Mouse (Mus musculus) neural tube, embryonic 15.5 days (tissue): ENCODE measurements around the gene Mrpl23. TPM values are rescaled to one million over a fixed set of nuclear protein-coding genes. Genes with fewer than 3 reads are reported as not detected.

Source experiments
- ATAC-seq: fragments of 200-750 bp; cut with Nextera tagmentation; 2 replicates; pipeline ENCODE4 v1.8.0; 2017; ENCODE audit warnings: mild to moderate bottlenecking, moderate TSS enrichment, moderate library complexity; ENCODE audit not compliant: low FRiP score
- H3K27ac ChIP-seq: fragments of 300-500 bp; sonication (generic); replicated peaks from 2 replicates; pipeline ENCODE4 v1.5.1; 2015; ENCODE audit warnings: mild to moderate bottlenecking, inconsistent platforms
- H3K27me3 ChIP-seq: fragments of 300-500 bp; sonication (generic); replicated peaks from 2 replicates; pipeline ENCODE4 v1.6.1; 2015; ENCODE audit warnings: inconsistent platforms
- H3K36me3 ChIP-seq: fragments of 300-500 bp; sonication (generic); 2 replicates; pipeline ENCODE4 v1.6.1; 2015; ENCODE audit warnings: inconsistent platforms
- H3K4me1 ChIP-seq: fragments of 300-500 bp; sonication (generic); 2 replicates; pipeline ENCODE4 v1.6.1; 2015; ENCODE audit warnings: inconsistent platforms
- H3K4me2 ChIP-seq: fragments of 300-500 bp; sonication (generic); 2 replicates; pipeline ENCODE4 v1.6.1; 2015; ENCODE audit warnings: inconsistent platforms, mild to moderate bottlenecking, moderate library complexity
- H3K4me3 ChIP-seq: fragments of 300-500 bp; sonication (generic); replicated peaks from 2 replicates; pipeline ENCODE4 v1.5.1; 2015; ENCODE audit warnings: mild to moderate bottlenecking, inconsistent platforms
- H3K9ac ChIP-seq: fragments of 300-500 bp; sonication (generic); replicated peaks from 2 replicates; pipeline ENCODE4 v1.6.1; 2015; ENCODE audit warnings: mild to moderate bottlenecking, inconsistent platforms
- H3K9me3 ChIP-seq: fragments of 300-500 bp; sonication (generic); replicated peaks from 2 replicates; pipeline ENCODE4 v1.6.1; 2016; ENCODE audit warnings: inconsistent platforms
- WGBS: fragments of 180-500 bp; shearing (Covaris S2); methylation state at CpG from one replicate; pipeline ENCODE4 v1.1.7; 2015; ENCODE audit warnings: mixed read lengths; 5-methylcytosine and 5-hydroxymethylcytosine counted together
- polyA plus RNA-seq: library from polyadenylated mRNA; unstranded; fragments of >200 nt; fragmentation: Nextera tagmentation; extraction: Ambion mirVana; gene quantifications from 2 replicates; pipeline ENCODE4 v1.2.1, GENCODE M21; 2015

Mrpl23 gene
- polyA plus RNA-seq, 1 experiment from 2014 or later, result 27.9 TPM

GRCm38 (mm10) chr7:142564955-142565643 lies 32.6 kb downstream of the Mrpl23 start:
- Histone ChIP-seq H3K9me3 (no peaks in the 10 kb centered on the region), H3K27ac (no peak overlapping the region), H3K4me1 (peaks cover 22% of the 10 kb centered on the region; the same call in 1 of the 2 replicates), H3K4me3 (no peak overlapping the region), H3K4me2 (no peak overlapping the region), H3K9ac (no peak overlapping the region), H3K36me3 (no peaks in the 10 kb centered on the region), H3K27me3 (0 out of 2 replicates have a peak, but pooled peaks cover 2% of the 10 kb centered on the region)
- WGBS, result 48% methylated on average over 11 of the region's 11 CpGs
- ATAC-seq, result no peak

DNA sequence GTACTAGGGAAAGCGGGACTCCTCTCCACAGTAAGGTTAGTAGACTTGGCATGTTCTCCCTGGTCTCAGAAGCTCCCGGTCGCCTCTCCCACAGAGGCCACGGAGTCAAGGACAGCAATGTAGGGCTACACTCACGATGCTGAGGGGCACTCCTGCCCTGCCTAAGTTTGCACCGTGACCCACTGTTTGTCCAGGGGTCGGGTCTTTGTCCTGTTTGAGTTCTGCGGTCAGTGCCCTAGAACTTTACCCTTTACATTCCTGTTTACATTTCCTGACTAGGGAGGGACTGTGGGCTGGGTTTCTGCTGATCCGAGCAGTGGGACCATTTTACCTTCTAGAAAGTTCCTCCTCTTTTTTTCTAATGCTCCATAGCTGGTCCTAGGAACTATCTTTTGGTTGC lies 34.0 kb downstream of the Mrpl23 start:
- Histone ChIP-seq H3K36me3 (no peaks in the 10 kb centered on the region), H3K4me2 (no peak overlapping the region), H3K4me3 (no peak overlapping the region), H3K27ac (no peak overlapping the region), H3K9me3 (no peaks in the 10 kb centered on the region), H3K4me1 (peaks cover 23% of the 10 kb centered on the region), H3K27me3 (0 out of 2 replicates have a peak, but pooled peaks cover 2% of the 10 kb centered on the region), H3K9ac (no peak overlapping the region)
- ATAC-seq, result no peak
- 85% methylated on average over 9 of the region's 9 CpGs for whole genome bisulfite sequencing

GRCm38 (mm10) chr7:142568985-142569384 lies 36.5 kb downstream of the Mrpl23 start:
- Histone ChIP-seq H3K4me1 (peaks cover 18% of the 10 kb centered on the region), H3K4me3 (no peak overlapping the region), H3K27me3 (no peaks in the 10 kb centered on the region), H3K27ac (no peak overlapping the region), H3K9me3 (no peaks in the 10 kb centered on the region), H3K9ac (no peak overlapping the region), H3K4me2 (no peak overlapping the region), H3K36me3 (no peaks in the 10 kb centered on the region)
- no peak for ATAC-seq
- 41% methylated on average over 8 of the region's 8 CpGs for WGBS

- no peak overlapping the region for H3K27ac ChIP-seq
- no peaks in the 10 kb centered on the region for H3K9me3 ChIP-seq
- H3K27me3 ChIP-seq, result no peaks in the 10 kb centered on the region
- H3K4me3 ChIP-seq, result no peak overlapping the region
- no peak for ATAC-seq
- no peak overlapping the region for H3K4me2 ChIP-seq
- peaks cover 18% of the 10 kb centered on the region for H3K4me1 ChIP-seq
- WGBS, result 77% methylated on average over 9 of the region's 9 CpGs
- no peaks in the 10 kb centered on the region for H3K36me3 ChIP-seq
- H3K9ac ChIP-seq, result no peak overlapping the region
Measured at GRCm38 (mm10) chr7:142570565-142570964, 38.1 kb downstream of the Mrpl23 start.

DNA sequence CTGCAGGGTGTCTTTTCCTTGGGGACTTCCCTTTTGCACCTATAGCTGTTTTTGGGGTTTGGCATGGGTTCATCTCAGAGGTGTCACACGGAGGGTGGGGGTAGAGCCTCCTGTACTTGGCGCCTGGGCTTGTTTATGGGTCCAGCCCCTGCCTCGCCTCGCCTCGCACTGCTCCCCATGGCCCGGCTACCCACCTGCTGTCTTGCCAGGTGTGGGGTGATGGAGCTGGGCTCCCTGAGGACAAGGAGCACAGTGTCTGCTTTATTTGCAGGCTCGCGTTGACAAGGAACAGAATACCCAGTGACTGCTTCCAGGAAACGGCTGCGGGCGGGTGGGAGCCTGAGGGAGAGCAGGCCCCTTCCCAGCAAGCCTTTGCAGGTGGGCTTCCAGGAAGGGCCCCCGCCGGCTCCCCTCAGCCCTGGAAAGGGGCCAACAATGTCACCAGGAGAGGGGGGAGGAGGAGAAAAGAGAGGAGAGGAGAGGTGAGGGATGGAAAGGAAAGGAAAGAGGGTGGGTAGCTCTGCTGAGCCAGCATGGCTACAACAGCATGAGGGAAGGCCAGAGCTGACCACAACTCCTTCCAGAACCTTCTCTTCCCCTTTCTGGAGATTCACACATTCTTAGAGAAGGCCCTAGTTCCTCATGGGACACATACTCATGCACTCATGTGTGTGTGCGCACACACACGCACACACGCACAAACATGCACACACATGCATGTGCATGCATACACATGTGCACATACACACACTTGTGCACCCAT lies 39.2 kb downstream of the Mrpl23 start:
- Histone ChIP-seq H3K4me2 (no peak overlapping the region), H3K9ac (no peak overlapping the region), H3K9me3 (no peaks in the 10 kb centered on the region), H3K27ac (peak overlapping the region; percentile 13; the same call in 1 of the 2 replicates), H3K27me3 (no peaks in the 10 kb centered on the region), H3K4me3 (no peak overlapping the region), H3K4me1 (peaks cover 18% of the 10 kb centered on the region), H3K36me3 (no peaks in the 10 kb centered on the region)
- no peak for ATAC-seq
- WGBS, result 69% methylated on average over 16 of the region's 16 CpGs

DNA sequence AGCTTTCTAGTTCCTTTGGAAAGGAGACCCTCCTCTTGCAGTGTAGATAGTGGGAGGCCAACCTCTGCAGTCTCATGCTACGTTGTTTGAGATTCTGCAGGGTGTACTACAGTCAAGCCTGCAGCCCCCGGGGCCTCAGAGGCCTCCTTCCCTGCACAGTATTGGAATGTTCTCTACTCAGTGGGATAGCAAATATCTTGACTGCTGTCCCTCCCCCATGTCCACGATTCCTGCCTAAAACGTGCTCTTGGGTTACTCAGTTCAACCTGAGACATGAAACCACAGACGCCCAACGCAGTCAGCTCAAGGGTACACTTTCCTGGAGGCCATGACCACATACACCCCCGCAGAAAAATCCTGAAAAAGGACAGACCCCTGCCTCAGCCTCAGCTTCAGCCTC lies 39.9 kb downstream of the Mrpl23 start:
- WGBS, result 68% methylated on average over 7 of the region's 7 CpGs
- H3K27me3 ChIP-seq, result no peaks in the 10 kb centered on the region
- H3K4me2 ChIP-seq, result no peak overlapping the region
- no peak overlapping the region for H3K4me3 ChIP-seq
- peaks cover 18% of the 10 kb centered on the region for H3K4me1 ChIP-seq
- peak overlapping the region; percentile 13; the same call in 1 of the 2 replicates for H3K27ac ChIP-seq
- no peak for ATAC-seq
- no peaks in the 10 kb centered on the region for H3K36me3 ChIP-seq
- H3K9me3 ChIP-seq, result no peaks in the 10 kb centered on the region
- H3K9ac ChIP-seq, result no peak overlapping the region

DNA sequence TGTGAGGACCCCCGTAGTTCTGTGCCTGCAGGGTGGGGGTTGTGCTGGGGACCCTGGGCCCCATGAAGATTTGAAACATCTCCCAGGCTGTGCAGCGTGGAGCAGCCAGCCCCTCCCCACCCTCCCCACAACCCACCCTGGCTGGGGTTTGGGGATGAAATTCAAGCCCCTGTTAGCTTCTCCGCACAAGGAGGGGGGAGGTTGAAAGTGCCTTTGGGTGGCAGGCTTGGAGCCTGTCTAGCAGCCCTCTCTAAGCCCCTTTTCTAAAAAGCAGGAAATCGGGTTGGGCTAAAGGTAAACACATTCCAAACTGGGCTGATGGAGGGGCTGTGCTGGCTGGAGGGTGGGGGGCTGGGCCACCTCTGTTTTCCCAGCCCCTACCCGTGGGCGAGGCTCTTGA lies 40.5 kb downstream of the Mrpl23 start:
- Histone ChIP-seq H3K36me3 (no peaks in the 10 kb centered on the region), H3K27ac (no peak overlapping the region), H3K4me2 (no peak overlapping the region), H3K4me3 (no peak overlapping the region), H3K4me1 (peaks cover 21% of the 10 kb centered on the region), H3K9me3 (no peaks in the 10 kb centered on the region), H3K27me3 (no peaks in the 10 kb centered on the region), H3K9ac (no peak overlapping the region)
- 51% methylated on average over 6 of the region's 6 CpGs for WGBS
- no peak for ATAC-seq

DNA sequence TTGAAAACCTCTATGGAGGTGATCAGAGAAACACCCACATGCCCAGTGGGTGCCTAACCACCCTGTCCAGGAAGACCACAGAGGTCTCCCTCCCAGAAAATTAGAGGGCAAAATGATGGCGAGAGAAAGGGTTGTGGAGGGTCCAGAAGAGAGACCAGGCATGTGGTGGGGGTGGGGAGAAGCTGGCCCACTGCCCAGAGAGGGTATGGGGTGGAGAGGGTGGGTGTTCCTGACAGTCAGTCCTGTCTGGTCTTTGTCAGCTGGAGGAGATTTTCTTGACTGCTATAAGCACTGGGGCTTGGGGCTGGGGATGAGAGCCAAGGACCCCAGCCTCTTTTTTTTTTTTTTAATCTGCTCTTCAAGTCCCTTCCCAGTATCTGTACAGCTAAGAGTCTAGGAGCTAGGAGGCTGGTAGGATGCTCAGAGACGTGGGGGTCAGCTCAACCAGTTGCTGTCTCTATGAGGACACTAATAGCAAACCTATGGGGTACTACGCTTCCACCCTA lies 41.7 kb downstream of the Mrpl23 start:
- Histone ChIP-seq H3K4me2 (no peak overlapping the region), H3K36me3 (no peaks in the 10 kb centered on the region), H3K27me3 (no peaks in the 10 kb centered on the region), H3K4me1 (peaks cover 17% of the 10 kb centered on the region), H3K27ac (no peak overlapping the region), H3K9ac (no peak overlapping the region), H3K9me3 (no peaks in the 10 kb centered on the region), H3K4me3 (no peak overlapping the region)
- no peak for ATAC-seq
- WGBS, result 77% methylated on average over 3 of the region's 3 CpGs

DNA sequence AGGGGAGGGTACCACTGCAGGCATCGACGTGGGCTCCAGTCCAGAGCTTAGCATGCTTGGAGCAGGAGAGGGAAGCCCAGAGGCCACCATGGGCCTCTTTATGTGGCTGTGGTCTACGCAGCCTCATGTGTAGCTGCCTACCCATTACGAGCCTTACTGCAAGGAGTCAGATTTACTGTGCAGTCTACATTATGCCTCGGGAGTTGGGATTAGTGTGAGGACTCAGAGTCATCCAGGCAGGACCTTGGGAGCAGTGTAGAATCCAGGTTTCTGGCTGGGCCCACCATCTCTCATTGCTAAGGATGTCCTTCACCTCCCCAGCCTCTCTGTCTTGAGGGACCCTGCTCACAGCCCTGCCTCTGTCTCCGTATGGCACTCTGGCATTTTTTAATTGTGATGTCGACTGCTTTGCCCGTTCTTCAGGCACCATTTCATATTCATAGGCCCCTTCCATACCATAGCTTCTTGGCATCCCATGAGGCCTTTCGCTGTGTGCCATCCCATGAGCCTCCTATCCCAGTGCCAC lies 42.4 kb downstream of the Mrpl23 start:
- Histone ChIP-seq H3K9me3 (no peaks in the 10 kb centered on the region), H3K27ac (no peak overlapping the region), H3K4me3 (no peak overlapping the region), H3K36me3 (no peaks in the 10 kb centered on the region), H3K9ac (no peak overlapping the region), H3K27me3 (no peaks in the 10 kb centered on the region), H3K4me2 (no peak overlapping the region), H3K4me1 (peaks cover 17% of the 10 kb centered on the region)
- no peak for ATAC-seq
- 77% methylated on average over 9 of the region's 9 CpGs for WGBS

DNA sequence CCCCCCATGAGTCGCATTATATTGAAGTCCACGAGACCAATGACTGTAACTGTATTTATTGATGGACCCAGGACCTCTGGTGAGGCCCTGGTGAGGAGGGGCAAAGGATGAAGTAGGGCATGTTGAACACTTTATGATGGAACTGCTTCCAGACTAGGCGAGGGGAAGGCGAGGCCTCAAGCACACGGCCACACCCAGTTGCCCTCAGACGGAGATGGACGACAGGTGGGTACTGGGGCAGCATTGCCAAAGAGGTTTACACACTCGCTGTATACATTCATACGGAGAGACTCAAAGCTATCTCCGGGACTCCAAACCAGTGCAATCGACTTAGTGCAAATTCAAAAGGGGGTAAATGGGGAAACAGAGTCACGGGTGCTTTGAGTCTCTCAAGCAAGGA lies 43.0 kb downstream of the Mrpl23 start:
- no peak overlapping the region for H3K4me3 ChIP-seq
- H3K36me3 ChIP-seq, result no peaks in the 10 kb centered on the region
- WGBS, result 86% methylated on average over 12 of the region's 12 CpGs
- H3K27me3 ChIP-seq, result no peaks in the 10 kb centered on the region
- ATAC-seq, result no peak
- no peak overlapping the region for H3K27ac ChIP-seq
- no peak overlapping the region for H3K9ac ChIP-seq
- no peak overlapping the region for H3K4me2 ChIP-seq
- 0 out of 2 replicates have a peak, but pooled peaks cover 3% of the 10 kb centered on the region for H3K9me3 ChIP-seq
- peaks cover 17% of the 10 kb centered on the region for H3K4me1 ChIP-seq

GRCm38 (mm10) chr7:142575971-142576370 lies 43.5 kb downstream of the Mrpl23 start:
- no peak overlapping the region for H3K9ac ChIP-seq
- no peak for ATAC-seq
- no peak overlapping the region for H3K27ac ChIP-seq
- peaks cover 3% of the 10 kb centered on the region; the same call in 1 of the 2 replicates for H3K9me3 ChIP-seq
- 0 out of 2 replicates have a peak overlapping the region, but pooled peaks have one; percentile 22 for H3K4me2 ChIP-seq
- 91% methylated on average over 5 of the region's 5 CpGs for WGBS
- no peaks in the 10 kb centered on the region for H3K36me3 ChIP-seq
- peak overlapping the region; percentile 17; the same call in 1 of the 2 replicates for H3K4me3 ChIP-seq
- H3K27me3 ChIP-seq, result no peaks in the 10 kb centered on the region
- H3K4me1 ChIP-seq, result peaks cover 21% of the 10 kb centered on the region
